Mouse (Mus musculus) stomach, embryonic 15.5 days (tissue): ENCODE results near the gene Dpp6. TPM values are rescaled to one million over a fixed set of nuclear protein-coding genes. Genes with fewer than 3 reads are reported as not detected.

ENCODE experiments used
- ATAC-seq: fragments of 200-750 bp; cut with Nextera tagmentation; 2 replicates; pipeline ENCODE4 v1.8.0; 2017; ENCODE audit warnings: low read depth, moderate number of reproducible peaks, moderate TSS enrichment; ENCODE audit not compliant: insufficient read depth, low FRiP score
- H3K27ac ChIP-seq: fragments of 300-500 bp; sonication (generic); 2 replicates; pipeline ENCODE4 v1.5.1; 2015; ENCODE audit warnings: mild to moderate bottlenecking, inconsistent platforms
- H3K27me3 ChIP-seq: fragments of 300-500 bp; sonication (generic); replicated peaks from 2 replicates; pipeline ENCODE4 v1.6.1; 2015; ENCODE audit warnings: inconsistent platforms
- H3K36me3 ChIP-seq: fragments of 300-500 bp; sonication (generic); 2 replicates; pipeline ENCODE4 v1.6.1; 2015; ENCODE audit warnings: inconsistent platforms
- H3K4me1 ChIP-seq: fragments of 300-500 bp; sonication (generic); 2 replicates; pipeline ENCODE4 v1.6.1; 2015; ENCODE audit warnings: inconsistent platforms
- H3K4me2 ChIP-seq: fragments of 300-500 bp; sonication (generic); 2 replicates; pipeline ENCODE4 v1.6.1; 2015; ENCODE audit warnings: mild to moderate bottlenecking, inconsistent platforms
- H3K4me3 ChIP-seq: fragments of 300-500 bp; sonication (generic); replicated peaks from 2 replicates; pipeline ENCODE4 v1.5.1; 2015; ENCODE audit warnings: inconsistent platforms
- H3K9ac ChIP-seq: fragments of 300-500 bp; sonication (generic); 2 replicates; pipeline ENCODE4 v1.6.1; 2015; ENCODE audit warnings: inconsistent platforms
- H3K9me3 ChIP-seq: fragments of 300-500 bp; sonication (generic); 2 replicates; pipeline ENCODE4 v1.6.1; 2016; ENCODE audit warnings: inconsistent platforms
- WGBS: fragments of 180-500 bp; shearing (Covaris S2); methylation state at CpG from one replicate; pipeline ENCODE4 v1.1.7; 2015; 5-methylcytosine and 5-hydroxymethylcytosine counted together
- polyA plus RNA-seq: library from polyadenylated mRNA; unstranded; fragments of >200 nt; fragmentation: Nextera tagmentation; extraction: Ambion mirVana; gene quantifications from 2 replicates; pipeline ENCODE4 v1.2.1, GENCODE M21; 2015

Dpp6 gene
- polyA plus RNA-seq, 1 experiment from 2014 or later = 2.4 TPM

- no peak overlapping the region for H3K27ac ChIP-seq
- H3K4me2 ChIP-seq = no peak overlapping the region
- no peaks in the 10 kb centered on the region for H3K27me3 ChIP-seq
- H3K9me3 ChIP-seq = no peaks in the 10 kb centered on the region
- H3K9ac ChIP-seq = no peak overlapping the region
- no peak for ATAC-seq
- no peak overlapping the region for H3K4me3 ChIP-seq
- 59% methylated on average over 11 of the region's 11 CpGs for WGBS
- no peaks in the 10 kb centered on the region for H3K4me1 ChIP-seq
- H3K36me3 ChIP-seq = no peaks in the 10 kb centered on the region
Measured at GRCm38 (mm10) chr5:27161122-27161645, 344.2 kb downstream of the Dpp6 start.

GRCm38 (mm10) chr5:27168550-27168949, 351.5 kb downstream of the Dpp6 start:
- Histone ChIP-seq H3K4me3 (no peak overlapping the region), H3K4me1 (no peaks in the 10 kb centered on the region), H3K9me3 (no peaks in the 10 kb centered on the region), H3K9ac (no peak overlapping the region), H3K4me2 (no peak overlapping the region), H3K36me3 (no peaks in the 10 kb centered on the region), H3K27ac (no peak overlapping the region), H3K27me3 (no peaks in the 10 kb centered on the region)
- ATAC-seq = no peak
- WGBS = 65% methylated on average over 1 of the region's 1 CpGs

GRCm38 (mm10) chr5:27184963-27185362, 368.0 kb downstream of the Dpp6 start:
- 84% methylated on average over 4 of the region's 4 CpGs for WGBS
- Histone ChIP-seq H3K4me2 (no peak overlapping the region), H3K9me3 (no peaks in the 10 kb centered on the region), H3K9ac (no peak overlapping the region), H3K36me3 (no peaks in the 10 kb centered on the region), H3K4me3 (no peak overlapping the region), H3K27ac (no peak overlapping the region), H3K27me3 (no peaks in the 10 kb centered on the region), H3K4me1 (no peaks in the 10 kb centered on the region)
- ATAC-seq = no peak

- no peaks in the 10 kb centered on the region for H3K27me3 ChIP-seq
- WGBS = 68% methylated on average over 5 of the region's 5 CpGs
- H3K9ac ChIP-seq = no peak overlapping the region
- H3K4me1 ChIP-seq = no peaks in the 10 kb centered on the region
- no peak overlapping the region for H3K4me2 ChIP-seq
- H3K36me3 ChIP-seq = no peaks in the 10 kb centered on the region
- H3K27ac ChIP-seq = no peak overlapping the region
- H3K9me3 ChIP-seq = no peaks in the 10 kb centered on the region
- H3K4me3 ChIP-seq = no peak overlapping the region
- no peak for ATAC-seq
Measured at GRCm38 (mm10) chr5:27191242-27191969, 374.4 kb downstream of the Dpp6 start.

GRCm38 (mm10) chr5:27194157-27194556, 377.2 kb downstream of the Dpp6 start:
- ATAC-seq = no peak
- 83% methylated on average over 3 of the region's 3 CpGs for WGBS
- no peaks in the 10 kb centered on the region for H3K4me1 ChIP-seq
- H3K9me3 ChIP-seq = no peaks in the 10 kb centered on the region
- H3K36me3 ChIP-seq = no peaks in the 10 kb centered on the region
- H3K9ac ChIP-seq = no peak overlapping the region
- H3K4me2 ChIP-seq = no peak overlapping the region
- no peaks in the 10 kb centered on the region for H3K27me3 ChIP-seq
- H3K27ac ChIP-seq = no peak overlapping the region
- H3K4me3 ChIP-seq = no peak overlapping the region

- ATAC-seq = no peak
- H3K4me1 ChIP-seq = no peaks in the 10 kb centered on the region
Measured at GRCm38 (mm10) chr5:27194975-27195374, 378.0 kb downstream of the Dpp6 start.

GRCm38 (mm10) chr5:27200581-27201341, 383.8 kb downstream of the Dpp6 start:
- Histone ChIP-seq H3K9ac (no peak overlapping the region), H3K36me3 (no peaks in the 10 kb centered on the region), H3K4me2 (no peak overlapping the region), H3K4me3 (no peak overlapping the region), H3K9me3 (no peaks in the 10 kb centered on the region), H3K27ac (no peak overlapping the region), H3K4me1 (no peaks in the 10 kb centered on the region), H3K27me3 (no peaks in the 10 kb centered on the region)
- WGBS = 46% methylated on average over 2 of the region's 2 CpGs
- ATAC-seq = no peak

More at GRCm38 (mm10) chr5:27194975-27195374, 378.0 kb downstream of the Dpp6 start:
- H3K36me3 ChIP-seq = no peaks in the 10 kb centered on the region
- H3K4me2 ChIP-seq = no peak overlapping the region
- H3K4me3 ChIP-seq = no peak overlapping the region
- no peak overlapping the region for H3K9ac ChIP-seq
- H3K27me3 ChIP-seq = no peaks in the 10 kb centered on the region
- no peaks in the 10 kb centered on the region for H3K9me3 ChIP-seq
- no peak overlapping the region for H3K27ac ChIP-seq
- WGBS = 62% methylated on average over 1 of the region's 1 CpGs

GRCm38 (mm10) chr5:27203131-27203530, 386.1 kb downstream of the Dpp6 start:
- no peaks in the 10 kb centered on the region for H3K4me1 ChIP-seq
- no peak overlapping the region for H3K9ac ChIP-seq
- H3K4me3 ChIP-seq = no peak overlapping the region
- ATAC-seq = no peak
- no peaks in the 10 kb centered on the region for H3K9me3 ChIP-seq
- H3K27me3 ChIP-seq = no peaks in the 10 kb centered on the region
- H3K4me2 ChIP-seq = no peak overlapping the region
- no peaks in the 10 kb centered on the region for H3K36me3 ChIP-seq
- no peak overlapping the region for H3K27ac ChIP-seq

GRCm38 (mm10) chr5:27204721-27205120, 387.7 kb downstream of the Dpp6 start:
- H3K27me3 ChIP-seq = no peaks in the 10 kb centered on the region
- no peak overlapping the region for H3K27ac ChIP-seq
- H3K4me3 ChIP-seq = no peak overlapping the region
- no peak overlapping the region for H3K9ac ChIP-seq
- H3K4me2 ChIP-seq = no peak overlapping the region
- H3K9me3 ChIP-seq = no peaks in the 10 kb centered on the region
- ATAC-seq = no peak
- 77% methylated on average over 3 of the region's 3 CpGs for WGBS
- H3K36me3 ChIP-seq = no peaks in the 10 kb centered on the region
- H3K4me1 ChIP-seq = no peaks in the 10 kb centered on the region

- Histone ChIP-seq H3K27me3 (no peaks in the 10 kb centered on the region), H3K9me3 (no peaks in the 10 kb centered on the region), H3K9ac (no peak overlapping the region), H3K4me3 (no peak overlapping the region), H3K4me2 (no peak overlapping the region), H3K27ac (no peak overlapping the region), H3K4me1 (no peaks in the 10 kb centered on the region), H3K36me3 (no peaks in the 10 kb centered on the region)
- 90% methylated on average over 2 of the region's 2 CpGs for WGBS
- ATAC-seq = no peak
Measured at GRCm38 (mm10) chr5:27205754-27206153, 388.8 kb downstream of the Dpp6 start.

GRCm38 (mm10) chr5:27206213-27206612, 389.2 kb downstream of the Dpp6 start:
- Histone ChIP-seq H3K9ac (no peak overlapping the region), H3K27me3 (no peaks in the 10 kb centered on the region), H3K36me3 (no peaks in the 10 kb centered on the region), H3K4me2 (no peak overlapping the region), H3K4me1 (no peaks in the 10 kb centered on the region), H3K27ac (no peak overlapping the region), H3K9me3 (no peaks in the 10 kb centered on the region), H3K4me3 (no peak overlapping the region)
- ATAC-seq = no peak
- 83% methylated on average over 7 of the region's 7 CpGs for WGBS

- no peaks in the 10 kb centered on the region for H3K36me3 ChIP-seq
- 68% methylated on average over 2 of the region's 2 CpGs for WGBS
- no peak overlapping the region for H3K27ac ChIP-seq
Measured at GRCm38 (mm10) chr5:27220116-27220515, 403.1 kb downstream of the Dpp6 start.

More at GRCm38 (mm10) chr5:27220116-27220515, 403.1 kb downstream of the Dpp6 start:
- Histone ChIP-seq H3K9me3 (no peaks in the 10 kb centered on the region), H3K4me2 (no peak overlapping the region), H3K4me1 (no peaks in the 10 kb centered on the region), H3K9ac (no peak overlapping the region), H3K27me3 (no peaks in the 10 kb centered on the region), H3K4me3 (no peak overlapping the region)
- no peak for ATAC-seq
